Mouse (Mus musculus): ENCODE results near the gene Spata21. TPM values are rescaled to one million over a fixed set of nuclear protein-coding genes. Genes with fewer than 3 reads are reported as not detected.

Spata21 gene
- total RNA-seq, 2 experiments from 2014 or later = not detected

GRCm38 (mm10) chr4:141148009-141148801 lies 60.1 kb downstream of the Spata21 start:
- ATAC-seq (replicated peaks; ENCODE audit: poor library complexity) = peak; percentile 50

- ATAC-seq (replicated peaks; ENCODE audit: poor library complexity) = no peak
Measured at GRCm38 (mm10) chr4:141149116-141149515, 61.0 kb downstream of the Spata21 start.

GRCm38 (mm10) chr4:141157485-141157884 lies 69.4 kb downstream of the Spata21 start:
- ATAC-seq (replicated peaks; ENCODE audit: poor library complexity) = peak; percentile 29

GRCm38 (mm10) chr4:141158609-141159008 lies 70.5 kb downstream of the Spata21 start:
- no peak for ATAC-seq (replicated peaks; ENCODE audit: poor library complexity)

GRCm38 (mm10) chr4:141159093-141159492 lies 71.0 kb downstream of the Spata21 start:
- ATAC-seq (replicated peaks; ENCODE audit: poor library complexity) = peak; percentile 27; the same call in 1 of the 2 replicates

GRCm38 (mm10) chr4:141159666-141160065 lies 71.5 kb downstream of the Spata21 start:
- ATAC-seq (replicated peaks; ENCODE audit: poor library complexity) = peak; percentile 24; the same call in 1 of the 2 replicates

- ATAC-seq (replicated peaks; ENCODE audit: poor library complexity) = no peak
Measured at GRCm38 (mm10) chr4:141160193-141160592, 72.1 kb downstream of the Spata21 start.

- ATAC-seq (replicated peaks; ENCODE audit: poor library complexity) = peak; percentile 68
Measured at GRCm38 (mm10) chr4:141161699-141162208, 73.6 kb downstream of the Spata21 start.

Other genes with a start within 250 kb of the Spata21 start
- gene Padi1, start 242.6 kb upstream of the Spata21 start, total RNA-seq (2015) = 0.05 TPM in 2 replicates
- not detected in 2 replicates for gene Padi1, start 242.6 kb upstream of the Spata21 start, total RNA-seq (2017)
- gene Padi2, start 182.0 kb upstream of the Spata21 start, total RNA-seq (2015) = 5.5 and 5.7 TPM in 2 replicates
- gene Padi2, start 182.0 kb upstream of the Spata21 start, total RNA-seq (2017) = 4.8 and 5.0 TPM in 2 replicates
- 160 and 167 TPM in 2 replicates for gene Sdhb, start 127.1 kb upstream of the Spata21 start, total RNA-seq (2015)
- 91.4 and 129 TPM in 2 replicates for gene Sdhb, start 127.1 kb upstream of the Spata21 start, total RNA-seq (2017)
- 9.0 and 13.1 TPM in 2 replicates for gene Atp13a2, start 101.5 kb upstream of the Spata21 start, total RNA-seq (2015)
- gene Atp13a2, start 101.5 kb upstream of the Spata21 start, total RNA-seq (2017) = 19.2 and 23.4 TPM in 2 replicates
- gene Mfap2, start 77.9 kb upstream of the Spata21 start, total RNA-seq (2015) = not detected in 2 replicates
- not detected in 2 replicates for gene Mfap2, start 77.9 kb upstream of the Spata21 start, total RNA-seq (2017)
- 1.1 and 3.3 TPM in 2 replicates for gene Crocc, start 27.8 kb upstream of the Spata21 start, total RNA-seq (2015)
- gene Crocc, start 27.8 kb upstream of the Spata21 start, total RNA-seq (2017) = 5.8 and 6.0 TPM in 2 replicates
- 33.5 and 37.1 TPM in 2 replicates for gene Necap2, start 10.0 kb upstream of the Spata21 start, total RNA-seq (2015)
- 50.4 and 64.3 TPM in 2 replicates for gene Necap2, start 10.0 kb upstream of the Spata21 start, total RNA-seq (2017)
- 33.2 and 43.0 TPM in 2 replicates for gene Szrd1, start 51.4 kb downstream of the Spata21 start, total RNA-seq (2015)
- gene Szrd1, start 51.4 kb downstream of the Spata21 start, total RNA-seq (2017) = 38.8 and 52.7 TPM in 2 replicates
- 15.4 and 16.4 TPM in 2 replicates for gene Fbxo42, start 59.6 kb downstream of the Spata21 start, total RNA-seq (2015)
- 10.5 and 11.4 TPM in 2 replicates for gene Fbxo42, start 59.6 kb downstream of the Spata21 start, total RNA-seq (2017)
- 0.73 and 1.4 TPM in 2 replicates for gene Rsg1, start 125.6 kb downstream of the Spata21 start, total RNA-seq (2015)
- 1.8 and 3.5 TPM in 2 replicates for gene Rsg1, start 125.6 kb downstream of the Spata21 start, total RNA-seq (2017)
- not detected in 2 replicates for gene Arhgef19, start 151.2 kb downstream of the Spata21 start, total RNA-seq (2015)
- gene Arhgef19, start 151.2 kb downstream of the Spata21 start, total RNA-seq (2017) = not detected in 2 replicates
- 0.46 and 0.49 TPM in 2 replicates for gene Epha2, start 212.9 kb downstream of the Spata21 start, total RNA-seq (2015)
- gene Epha2, start 212.9 kb downstream of the Spata21 start, total RNA-seq (2017) = 0.14 and 0.50 TPM in 2 replicates

All from megakaryocyte progenitor cell, adult 5-6 weeks (primary cell).